Mouse (Mus musculus): Measurements from ENCODE around the gene Gm17693.
"Not testable (repeated sequence)": the region's sequence is repeated elsewhere in the genome, so short reads cannot be mapped to it uniquely, and the experiment has no call there.

- not testable (repeated sequence) for TF ChIP-seq CTCF (conservative IDR thresholded peaks at IDR 0.05; ENCODE audit: low read length); NANOG (IDR thresholded peaks at IDR 0.05; ENCODE audit: borderline replicate concordance, low read length); POU5F1 (IDR thresholded peaks at IDR 0.05; ENCODE audit: borderline replicate concordance, low read length)
Observed at GRCm38 (mm10) chrX:125705144-125705543, at the start of gene Gm17693.

Measured in E14TG2a.4 (cell line).